Mouse (Mus musculus) forebrain, embryonic 15.5 days (tissue): Measurements from ENCODE around the gene Dnaja2. TPM values are rescaled to one million over a fixed set of nuclear protein-coding genes. Genes with fewer than 3 reads are reported as not detected.

Experiments used
- ATAC-seq: fragments of 200-750 bp; cut with Nextera tagmentation; replicated peaks from 2 replicates; pipeline ENCODE4 v1.8.0; 2017; ENCODE audit warnings: mild to moderate bottlenecking, moderate TSS enrichment, moderate library complexity
- H3K27ac ChIP-seq: fragments of 300-500 bp; sonication (generic); replicated peaks from 2 replicates; pipeline ENCODE4 v1.5.1; 2015; ENCODE audit warnings: mild to moderate bottlenecking, inconsistent platforms
- H3K27me3 ChIP-seq: fragments of 300-500 bp; sonication (generic); 2 replicates; pipeline ENCODE4 v1.6.1; 2015; ENCODE audit warnings: inconsistent platforms
- H3K36me3 ChIP-seq: fragments of 300-500 bp; sonication (generic); 2 replicates; pipeline ENCODE4 v1.6.1; 2015; ENCODE audit warnings: mild to moderate bottlenecking, inconsistent platforms
- H3K4me1 ChIP-seq: fragments of 300-500 bp; sonication (generic); 2 replicates; pipeline ENCODE4 v1.6.1; 2015; ENCODE audit warnings: inconsistent platforms
- H3K4me2 ChIP-seq: fragments of 300-500 bp; sonication (generic); replicated peaks from 2 replicates; pipeline ENCODE4 v1.6.1; 2015; ENCODE audit warnings: mild to moderate bottlenecking, inconsistent platforms
- H3K4me3 ChIP-seq: fragments of 300-500 bp; sonication (generic); 2 replicates; pipeline ENCODE4 v1.5.1; 2015; ENCODE audit warnings: mild to moderate bottlenecking, inconsistent platforms
- H3K9ac ChIP-seq: fragments of 300-500 bp; sonication (generic); replicated peaks from 2 replicates; pipeline ENCODE4 v1.6.1; 2015; ENCODE audit warnings: mild to moderate bottlenecking, inconsistent platforms
- H3K9me3 ChIP-seq: fragments of 300-500 bp; sonication (generic); 2 replicates; pipeline ENCODE4 v1.6.1; 2016; ENCODE audit warnings: inconsistent platforms
- WGBS: fragments of 180-500 bp; shearing (Covaris S2); methylation state at CpG from one replicate; pipeline ENCODE4 v1.1.7; 2015; ENCODE audit warnings: mixed read lengths; 5-methylcytosine and 5-hydroxymethylcytosine counted together
- polyA plus RNA-seq: library from polyadenylated mRNA; unstranded; fragments of >200 nt; fragmentation: Nextera tagmentation; extraction: Ambion mirVana; gene quantifications from 2 replicates; pipeline ENCODE4 v1.2.1, GENCODE M21; 2015

Gene Dnaja2
- polyA plus RNA-seq, 1 experiment from 2014 or later: 164 TPM

- Histone ChIP-seq H3K4me3 (no peak overlapping the region), H3K9me3 (no peaks in the 10 kb centered on the region), H3K9ac (no peak overlapping the region), H3K27ac (no peak overlapping the region), H3K36me3 (no peaks in the 10 kb centered on the region), H3K4me2 (no peak overlapping the region), H3K4me1 (peaks cover 32% of the 10 kb centered on the region), H3K27me3 (no peaks in the 10 kb centered on the region)
- no peak for ATAC-seq
- WGBS: 84% methylated on average over 5 of the region's 5 CpGs
These were observed 59.0 kb downstream of the Dnaja2 start for GRCm38 (mm10) chr8:85496125-85496524.

GRCm38 (mm10) chr8:85492940-85493931, 61.9 kb downstream of the Dnaja2 start:
- Histone ChIP-seq H3K27ac (peak overlapping the region; percentile 78), H3K4me3 (peak overlapping the region; percentile 82), H3K27me3 (no peaks in the 10 kb centered on the region), H3K4me2 (peak overlapping the region; percentile 86), H3K9ac (peak overlapping the region; percentile 74), H3K4me1 (peaks cover 16% of the 10 kb centered on the region), H3K36me3 (no peaks in the 10 kb centered on the region), H3K9me3 (no peaks in the 10 kb centered on the region)
- peak; percentile 44; the same call in 1 of the 2 replicates for ATAC-seq
- 3% methylated on average over 49 of the region's 49 CpGs for WGBS

- peaks cover 16% of the 10 kb centered on the region for H3K4me1 ChIP-seq
- WGBS: under 1% methylated on average over 41 of the region's 41 CpGs
- no peaks in the 10 kb centered on the region for H3K27me3 ChIP-seq
- H3K4me3 ChIP-seq: peak within 1 kb of the TSS; percentile 82
- H3K27ac ChIP-seq: peak within 1 kb of the TSS; percentile 78
- H3K4me2 ChIP-seq: peak within 1 kb of the TSS; percentile 86
- no peaks in the 10 kb centered on the region for H3K9me3 ChIP-seq
- H3K9ac ChIP-seq: peak within 1 kb of the TSS; percentile 74
- peak; percentile 100 for ATAC-seq
- H3K36me3 ChIP-seq: no peaks in the 10 kb centered on the region
These were observed 62.8 kb downstream of the Dnaja2 start, which contains the start of gene Gpt2 for GRCm38 (mm10) chr8:85492125-85492875. Gene Gpt2, plus strand, starts transcription at chr8:85492576.

GRCm38 (mm10) chr8:85489546-85489945, 65.6 kb downstream of the Dnaja2 start:
- H3K36me3 ChIP-seq: no peaks in the 10 kb centered on the region
- no peak for ATAC-seq

GRCm38 (mm10) chr8:85488631-85489030, 66.5 kb downstream of the Dnaja2 start:
- H3K27me3 ChIP-seq: no peaks in the 10 kb centered on the region
- no peak overlapping the region for H3K9ac ChIP-seq
- no peak overlapping the region for H3K4me2 ChIP-seq
- H3K36me3 ChIP-seq: no peaks in the 10 kb centered on the region
- H3K27ac ChIP-seq: no peak overlapping the region
- no peak for ATAC-seq
- peaks cover 12% of the 10 kb centered on the region for H3K4me1 ChIP-seq
- H3K4me3 ChIP-seq: no peak overlapping the region
- no peaks in the 10 kb centered on the region for H3K9me3 ChIP-seq

More at GRCm38 (mm10) chr8:85489546-85489945, 65.6 kb downstream of the Dnaja2 start:
- no peaks in the 10 kb centered on the region for H3K27me3 ChIP-seq
- H3K9me3 ChIP-seq: no peaks in the 10 kb centered on the region
- H3K9ac ChIP-seq: no peak overlapping the region
- peaks cover 16% of the 10 kb centered on the region for H3K4me1 ChIP-seq
- H3K27ac ChIP-seq: no peak overlapping the region
- WGBS: 94% methylated on average over 8 of the region's 8 CpGs
- H3K4me3 ChIP-seq: no peak overlapping the region
- no peak overlapping the region for H3K4me2 ChIP-seq

GRCm38 (mm10) chr8:85487906-85488620, 67.1 kb downstream of the Dnaja2 start:
- H3K4me1 ChIP-seq: peaks cover 6% of the 10 kb centered on the region
- no peaks in the 10 kb centered on the region for H3K36me3 ChIP-seq
- no peaks in the 10 kb centered on the region for H3K27me3 ChIP-seq
- WGBS: 74% methylated on average over 20 of the region's 20 CpGs
- H3K4me3 ChIP-seq: no peak overlapping the region
- no peak overlapping the region for H3K9ac ChIP-seq
- no peak overlapping the region for H3K27ac ChIP-seq
- H3K4me2 ChIP-seq: no peak overlapping the region
- no peaks in the 10 kb centered on the region for H3K9me3 ChIP-seq
- ATAC-seq: no peak

Other genes starting within 250 kb of the Dnaja2 start
- 0.23 and 0.51 TPM in 2 replicates for gene Mylk3, start 169.0 kb downstream of the Dnaja2 start, polyA plus RNA-seq
- 69.3 and 74.7 TPM in 2 replicates for gene 4921524J17Rik, start 122.5 kb downstream of the Dnaja2 start, polyA plus RNA-seq
- gene Gpt2, start 62.8 kb downstream of the Dnaja2 start, polyA plus RNA-seq: 39.7 and 40.9 TPM in 2 replicates
- 63.1 and 72.4 TPM in 2 replicates for gene Neto2, start 145.6 kb upstream of the Dnaja2 start, polyA plus RNA-seq